Mouse (Mus musculus): ENCODE results near the gene Nphs1. TPM values are rescaled to one million over a fixed set of nuclear protein-coding genes. Genes with fewer than 3 reads are reported as not detected.

The Nphs1 gene
- total RNA-seq, 2 experiments from 2014 or later = not detected

Other genes with a start within 250 kb of the Nphs1 start
- 10 to 100 TPM; 51.1 to 53.7 TPM for gene Polr2i, start 226.4 kb upstream of the Nphs1 start, total RNA-seq (2021)
- 10 to 100 TPM; 57.8 to 68.2 TPM for gene Tbcb, start 226.0 kb upstream of the Nphs1 start, total RNA-seq (2021)
- gene Ovol3, start 222.6 kb upstream of the Nphs1 start, total RNA-seq (2021) = not detected
- not detected for gene Thap8, start 178.2 kb upstream of the Nphs1 start, total RNA-seq (2021)
- under 1 TPM; 0.57 to 0.80 TPM for gene Wdr62, start 177.9 kb upstream of the Nphs1 start, total RNA-seq (2021)
- 1 to 10 TPM; 5.7 TPM for gene Clip3, start 166.6 kb upstream of the Nphs1 start, total RNA-seq (2021)
- 10 to 100 TPM; 26.2 to 27.8 TPM for gene Alkbh6, start 149.6 kb upstream of the Nphs1 start, total RNA-seq (2021)
- gene Syne4, start 143.5 kb upstream of the Nphs1 start, total RNA-seq (2021) = 1 to 10 TPM in 1 of 2 experiments, under 1 TPM in 1; 0.72 to 2.0 TPM
- gene E130208F15Rik, start 136.6 kb upstream of the Nphs1 start, total RNA-seq (2021) = 1 to 10 TPM in 1 of 2 experiments, under 1 TPM in 1; 0.45 to 1.1 TPM
- 10 to 100 TPM; 13.3 to 13.5 TPM for gene Sdhaf1, start 134.4 kb upstream of the Nphs1 start, total RNA-seq (2021)
- gene Lrfn3, start 95.5 kb upstream of the Nphs1 start, total RNA-seq (2021) = 1 to 10 TPM; 1.4 to 1.8 TPM
- gene Tyrobp, start 44.6 kb upstream of the Nphs1 start, total RNA-seq (2021) = 10 to 100 TPM; 18.9 to 22.2 TPM
- gene Hcst, start 38.5 kb upstream of the Nphs1 start, total RNA-seq (2021) = 1 to 10 TPM in 1 of 2 experiments, under 1 TPM in 1; 0.69 to 3.3 TPM
- gene Nfkbid, start 36.6 kb upstream of the Nphs1 start, total RNA-seq (2021) = under 1 TPM; 0.35 to 0.87 TPM
- 1 to 10 TPM; 2.8 to 3.4 TPM for gene Aplp1, start 12.8 kb upstream of the Nphs1 start, total RNA-seq (2021)
- not detected for gene Kirrel2, start 625 bp upstream of the Nphs1 start, total RNA-seq (2021)
- not detected for gene Prodh2, start 35.3 kb downstream of the Nphs1 start, total RNA-seq (2021)
- under 1 TPM; 0.36 to 0.50 TPM for gene Arhgap33, start 76.7 kb downstream of the Nphs1 start, total RNA-seq (2021)
- gene Hspb6, start 93.9 kb downstream of the Nphs1 start, total RNA-seq (2021) = 100 to 1,000 TPM; 845 to 870 TPM
- gene Proser3, start 94.0 kb downstream of the Nphs1 start, total RNA-seq (2021) = 1 to 10 TPM; 2.1 to 4.6 TPM
- gene Lin37, start 101.5 kb downstream of the Nphs1 start, total RNA-seq (2021) = 10 to 100 TPM; 16.8 to 18.8 TPM
- gene U2af1l4, start 105.0 kb downstream of the Nphs1 start, total RNA-seq (2021) = 10 to 100 TPM; 61.2 to 65.9 TPM
- gene Gm49396, start 105.0 kb downstream of the Nphs1 start, total RNA-seq (2021) = 1 to 10 TPM in 1 of 2 experiments, under 1 TPM in 1; 0.35 to 1.1 TPM
- gene Psenen, start 105.3 kb downstream of the Nphs1 start, total RNA-seq (2021) = 10 to 100 TPM; 80.1 to 84.4 TPM
- under 1 TPM; 0.50 to 0.77 TPM for gene Igflr1, start 107.1 kb downstream of the Nphs1 start, total RNA-seq (2021)
- 10 to 100 TPM; 13.6 to 18.3 TPM for gene Kmt2b, start 130.4 kb downstream of the Nphs1 start, total RNA-seq (2021)
- under 1 TPM in 1 of 2 experiments, not detected in 1; 0.21 TPM for gene Zbtb32, start 140.6 kb downstream of the Nphs1 start, total RNA-seq (2021)
- under 1 TPM in 1 of 2 experiments, not detected in 1; 0.26 TPM for gene Upk1a, start 154.5 kb downstream of the Nphs1 start, total RNA-seq (2021)
- 1,000 to 10,000 TPM; 4,470 to 4,611 TPM for gene Cox6b1, start 167.8 kb downstream of the Nphs1 start, total RNA-seq (2021)
- not detected for gene Etv2, start 177.5 kb downstream of the Nphs1 start, total RNA-seq (2021)
- 10 to 100 TPM; 46.0 to 49.1 TPM for gene Rbm42, start 192.0 kb downstream of the Nphs1 start, total RNA-seq (2021)
- 1 to 10 TPM; 4.4 to 6.2 TPM for gene Haus5, start 206.7 kb downstream of the Nphs1 start, total RNA-seq (2021)
- gene Pmis2, start 213.3 kb downstream of the Nphs1 start, total RNA-seq (2021) = under 1 TPM; 0.40 to 0.67 TPM
- gene 2200002J24Rik, start 240.6 kb downstream of the Nphs1 start, total RNA-seq (2021) = not detected